Mouse (Mus musculus): ENCODE measurements at regions not wholly inside any gene's neighbourhood (a gene's known extent, or its start where the extent isn't known, plus 50 kb on each side); places are given as distances from the start of the nearest gene placed in this dataset.

- H3K4me2 ChIP-seq, result no peak overlapping the region
- WGBS, result 77% methylated on average over 3 of the region's 3 CpGs
- no peak for ATAC-seq (ENCODE audit: insufficient read depth, low FRiP score, low read depth)
- H3K4me3 ChIP-seq (replicated peaks), result no peak overlapping the region
- H3K9ac ChIP-seq, result no peak overlapping the region
- no peak overlapping the region for H3K27ac ChIP-seq
- no peaks in the 10 kb centered on the region for H3K27me3 ChIP-seq (replicated peaks)
- no peaks in the 10 kb centered on the region for H3K36me3 ChIP-seq
- H3K9me3 ChIP-seq, result no peaks in the 10 kb centered on the region
- H3K4me1 ChIP-seq, result no peaks in the 10 kb centered on the region
Measured at GRCm38 (mm10) chr12:26130011-26130410, 285.0 kb downstream of the Rnf144a start.

- ATAC-seq (ENCODE audit: insufficient read depth, low FRiP score, low read depth), result no peak
- WGBS, result 53% methylated on average over 4 of the region's 4 CpGs
- no peak overlapping the region for H3K4me2 ChIP-seq
Measured at GRCm38 (mm10) chr12:26129511-26129910, 285.5 kb downstream of the Rnf144a start.

GRCm38 (mm10) chr12:26128851-26129250 lies 286.2 kb downstream of the Rnf144a start:
- no peak overlapping the region for H3K9ac ChIP-seq
- no peaks in the 10 kb centered on the region for H3K9me3 ChIP-seq
- no peak overlapping the region for H3K27ac ChIP-seq
- ATAC-seq (ENCODE audit: insufficient read depth, low FRiP score, low read depth), result no peak
- H3K4me3 ChIP-seq (replicated peaks), result no peak overlapping the region
- no peaks in the 10 kb centered on the region for H3K27me3 ChIP-seq (replicated peaks)
- no peaks in the 10 kb centered on the region for H3K36me3 ChIP-seq
- H3K4me1 ChIP-seq, result no peaks in the 10 kb centered on the region
- no peak overlapping the region for H3K4me2 ChIP-seq

More at GRCm38 (mm10) chr12:26129511-26129910, 285.5 kb downstream of the Rnf144a start:
- Histone ChIP-seq H3K36me3 (no peaks in the 10 kb centered on the region), H3K4me3 (replicated peaks) (no peak overlapping the region), H3K4me1 (no peaks in the 10 kb centered on the region), H3K27me3 (replicated peaks) (no peaks in the 10 kb centered on the region), H3K9ac (no peak overlapping the region), H3K27ac (no peak overlapping the region), H3K9me3 (no peaks in the 10 kb centered on the region)

- Histone ChIP-seq H3K9ac (no peak overlapping the region), H3K36me3 (no peaks in the 10 kb centered on the region), H3K27me3 (replicated peaks) (no peaks in the 10 kb centered on the region), H3K27ac (no peak overlapping the region), H3K4me2 (no peak overlapping the region), H3K4me3 (replicated peaks) (no peak overlapping the region), H3K4me1 (no peaks in the 10 kb centered on the region), H3K9me3 (no peaks in the 10 kb centered on the region)
- WGBS, result 80% methylated on average over 9 of the region's 9 CpGs
- no peak for ATAC-seq (ENCODE audit: insufficient read depth, low FRiP score, low read depth)
Measured at GRCm38 (mm10) chr12:26126260-26126659, 288.8 kb downstream of the Rnf144a start.

DNA sequence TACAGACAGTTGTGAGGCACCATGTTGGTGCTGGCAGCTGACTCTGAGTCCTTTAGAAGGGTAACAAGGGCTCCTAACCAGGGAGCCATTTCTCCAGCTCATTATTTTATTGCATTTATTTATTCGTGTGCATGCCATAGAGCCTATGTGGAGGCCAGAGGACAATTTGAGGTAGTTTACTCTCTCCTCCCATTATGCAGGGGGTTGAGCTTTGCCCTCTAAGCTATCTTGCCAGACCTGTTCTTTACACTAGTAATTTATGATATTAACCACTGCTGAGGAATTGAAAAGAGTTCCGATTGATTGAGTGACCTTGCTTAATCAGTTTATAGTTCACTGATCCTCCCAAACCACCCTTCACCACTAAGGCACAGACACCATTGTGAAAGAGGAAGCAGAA lies 290.8 kb downstream of the Rnf144a start:
- Histone ChIP-seq H3K9ac (no peak overlapping the region), H3K36me3 (no peaks in the 10 kb centered on the region), H3K4me3 (replicated peaks) (no peak overlapping the region), H3K27me3 (replicated peaks) (no peaks in the 10 kb centered on the region), H3K9me3 (no peaks in the 10 kb centered on the region), H3K4me1 (no peaks in the 10 kb centered on the region), H3K4me2 (no peak overlapping the region), H3K27ac (no peak overlapping the region)
- WGBS, result 80% methylated on average over 2 of the region's 2 CpGs
- ATAC-seq (ENCODE audit: insufficient read depth, low FRiP score, low read depth), result no peak

DNA sequence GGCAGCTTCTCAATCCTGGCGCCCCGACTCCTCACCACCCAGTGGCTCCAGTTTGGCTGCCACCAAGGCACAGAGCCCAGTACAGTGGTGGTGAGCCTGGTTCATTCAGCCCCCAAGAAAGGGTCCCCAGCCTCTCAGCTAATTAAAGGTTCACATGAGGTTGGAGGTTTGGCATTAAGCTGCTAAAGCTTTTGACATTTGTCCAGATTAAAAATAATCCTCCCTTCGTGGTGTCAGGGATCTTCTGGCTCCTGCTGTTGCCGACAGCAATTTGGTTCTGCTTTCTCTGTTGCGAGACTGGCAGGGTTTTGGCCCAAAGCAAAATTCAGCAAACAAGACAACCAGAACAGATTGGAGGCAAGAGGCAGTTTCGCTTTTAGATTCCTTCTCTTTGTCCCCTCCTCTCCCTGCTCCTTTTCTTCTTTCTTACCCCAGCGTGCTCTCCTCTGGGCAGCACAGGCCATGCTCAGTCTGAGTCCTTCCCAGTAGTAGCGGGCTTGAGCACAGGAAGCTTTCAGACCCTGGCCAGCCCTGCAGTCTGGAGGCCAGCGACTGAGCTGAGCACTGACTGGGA lies 299.6 kb downstream of the Rnf144a start:
- Histone ChIP-seq H3K36me3 (no peaks in the 10 kb centered on the region), H3K4me3 (replicated peaks) (no peak overlapping the region), H3K9ac (no peak overlapping the region), H3K4me2 (no peak overlapping the region), H3K27me3 (replicated peaks) (no peaks in the 10 kb centered on the region), H3K27ac (no peak overlapping the region), H3K9me3 (no peaks in the 10 kb centered on the region), H3K4me1 (no peaks in the 10 kb centered on the region)
- ATAC-seq (ENCODE audit: insufficient read depth, low FRiP score, low read depth), result no peak
- 72% methylated on average over 9 of the region's 9 CpGs for WGBS

- Histone ChIP-seq H3K36me3 (no peaks in the 10 kb centered on the region), H3K4me2 (no peak overlapping the region), H3K27me3 (replicated peaks) (no peaks in the 10 kb centered on the region), H3K9me3 (no peaks in the 10 kb centered on the region), H3K9ac (no peak overlapping the region), H3K4me1 (no peaks in the 10 kb centered on the region), H3K4me3 (replicated peaks) (no peak overlapping the region), H3K27ac (no peak overlapping the region)
- no peak for ATAC-seq (ENCODE audit: insufficient read depth, low FRiP score, low read depth)
- WGBS, result 81% methylated on average over 8 of the region's 8 CpGs
Measured at GRCm38 (mm10) chr12:26112166-26113019, 302.7 kb downstream of the Rnf144a start.

GRCm38 (mm10) chr12:26109866-26110265 lies 305.2 kb downstream of the Rnf144a start:
- WGBS, result 83% methylated on average over 6 of the region's 6 CpGs
- no peak overlapping the region for H3K27ac ChIP-seq
- ATAC-seq (ENCODE audit: insufficient read depth, low FRiP score, low read depth), result no peak
- no peak overlapping the region for H3K9ac ChIP-seq
- H3K9me3 ChIP-seq, result no peaks in the 10 kb centered on the region
- no peaks in the 10 kb centered on the region for H3K36me3 ChIP-seq
- no peaks in the 10 kb centered on the region for H3K27me3 ChIP-seq (replicated peaks)
- no peak overlapping the region for H3K4me2 ChIP-seq
- no peak overlapping the region for H3K4me3 ChIP-seq (replicated peaks)
- no peaks in the 10 kb centered on the region for H3K4me1 ChIP-seq

DNA sequence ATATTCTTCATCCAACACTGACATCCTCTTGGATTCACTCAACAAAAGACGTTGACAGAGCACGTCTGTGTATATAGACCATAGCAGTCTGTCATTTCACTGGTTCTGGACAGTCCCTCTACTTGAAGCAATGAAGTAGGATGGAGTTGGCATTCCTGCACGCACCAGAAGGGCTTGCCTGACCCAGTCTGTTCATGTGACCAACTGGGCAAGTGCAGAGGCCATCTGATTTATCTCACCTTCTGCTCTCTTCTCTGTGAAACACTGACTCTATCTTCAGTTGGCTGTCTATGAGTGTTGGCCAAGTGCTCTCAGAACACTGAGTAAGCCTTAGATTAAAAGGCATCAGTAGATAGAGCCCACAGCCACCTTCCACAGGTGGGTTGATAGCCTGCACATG lies 310.7 kb downstream of the Rnf144a start:
- Histone ChIP-seq H3K4me1 (no peaks in the 10 kb centered on the region), H3K27me3 (replicated peaks) (no peaks in the 10 kb centered on the region), H3K36me3 (no peaks in the 10 kb centered on the region), H3K9ac (no peak overlapping the region), H3K9me3 (no peaks in the 10 kb centered on the region), H3K4me2 (no peak overlapping the region), H3K4me3 (replicated peaks) (no peak overlapping the region), H3K27ac (no peak overlapping the region)
- WGBS, result 64% methylated on average over 3 of the region's 3 CpGs
- ATAC-seq (ENCODE audit: insufficient read depth, low FRiP score, low read depth), result no peak

- 83% methylated on average over 4 of the region's 4 CpGs for WGBS
- no peaks in the 10 kb centered on the region for H3K9me3 ChIP-seq
Measured at GRCm38 (mm10) chr12:26102384-26102783, 312.7 kb downstream of the Rnf144a start.

GRCm38 (mm10) chr12:26100140-26100539 lies 314.9 kb downstream of the Rnf144a start:
- no peaks in the 10 kb centered on the region for H3K27me3 ChIP-seq (replicated peaks)
- H3K36me3 ChIP-seq, result no peaks in the 10 kb centered on the region
- H3K4me1 ChIP-seq, result no peaks in the 10 kb centered on the region
- no peak for ATAC-seq (ENCODE audit: insufficient read depth, low FRiP score, low read depth)
- H3K4me2 ChIP-seq, result no peak overlapping the region
- no peak overlapping the region for H3K9ac ChIP-seq
- H3K27ac ChIP-seq, result no peak overlapping the region
- H3K4me3 ChIP-seq (replicated peaks), result no peak overlapping the region
- no peaks in the 10 kb centered on the region for H3K9me3 ChIP-seq
- WGBS, result 58% methylated on average over 2 of the region's 2 CpGs

More at GRCm38 (mm10) chr12:26102384-26102783, 312.7 kb downstream of the Rnf144a start:
- H3K4me1 ChIP-seq, result no peaks in the 10 kb centered on the region
- H3K27ac ChIP-seq, result no peak overlapping the region
- no peaks in the 10 kb centered on the region for H3K27me3 ChIP-seq (replicated peaks)
- no peak for ATAC-seq (ENCODE audit: insufficient read depth, low FRiP score, low read depth)
- no peak overlapping the region for H3K4me2 ChIP-seq
- H3K4me3 ChIP-seq (replicated peaks), result no peak overlapping the region
- no peaks in the 10 kb centered on the region for H3K36me3 ChIP-seq
- no peak overlapping the region for H3K9ac ChIP-seq

- Histone ChIP-seq H3K9ac (no peak overlapping the region), H3K9me3 (no peaks in the 10 kb centered on the region), H3K36me3 (no peaks in the 10 kb centered on the region), H3K27me3 (replicated peaks) (no peaks in the 10 kb centered on the region), H3K4me1 (no peaks in the 10 kb centered on the region), H3K27ac (no peak overlapping the region), H3K4me3 (replicated peaks) (no peak overlapping the region), H3K4me2 (no peak overlapping the region)
- no peak for ATAC-seq (ENCODE audit: insufficient read depth, low FRiP score, low read depth)
- 81% methylated on average over 5 of the region's 5 CpGs for WGBS
Measured at GRCm38 (mm10) chr12:26099176-26099575, 315.9 kb downstream of the Rnf144a start.
